Mouse (Mus musculus) layer of hippocampus, adult 11-12 months (tissue): Measurements from ENCODE around the gene Mak.
"Not testable (repeated sequence)": the region's sequence is repeated elsewhere in the genome, so short reads cannot be mapped to it uniquely, and the experiment has no call there.

Source experiments
- DNase-seq: peaks from one replicate; pipeline ENCODE4 v3.0.0; 2022; ENCODE audit warnings: low spot score

Gene Mak

DNA sequence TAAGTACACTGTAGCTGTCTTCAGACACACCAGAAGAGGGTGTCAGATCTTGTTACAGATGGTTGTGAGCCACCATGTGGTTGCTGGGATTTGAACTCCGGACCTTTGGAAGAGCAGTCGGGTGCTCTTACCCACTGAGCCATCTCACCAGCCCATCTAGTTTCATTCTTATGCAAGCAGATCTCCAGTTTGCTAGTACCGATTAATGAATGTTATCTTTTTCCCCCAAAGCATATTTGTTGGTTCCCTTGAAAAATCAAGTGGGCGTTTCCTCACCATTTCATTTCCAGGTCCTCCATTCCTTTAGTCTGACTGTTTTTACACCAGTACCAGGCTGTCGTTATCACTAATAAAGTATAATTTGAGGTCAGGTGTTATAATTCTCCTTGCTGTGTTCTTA, 81.0 kb downstream of the Mak start:
- DNase-seq: not testable (repeated sequence)

DNA sequence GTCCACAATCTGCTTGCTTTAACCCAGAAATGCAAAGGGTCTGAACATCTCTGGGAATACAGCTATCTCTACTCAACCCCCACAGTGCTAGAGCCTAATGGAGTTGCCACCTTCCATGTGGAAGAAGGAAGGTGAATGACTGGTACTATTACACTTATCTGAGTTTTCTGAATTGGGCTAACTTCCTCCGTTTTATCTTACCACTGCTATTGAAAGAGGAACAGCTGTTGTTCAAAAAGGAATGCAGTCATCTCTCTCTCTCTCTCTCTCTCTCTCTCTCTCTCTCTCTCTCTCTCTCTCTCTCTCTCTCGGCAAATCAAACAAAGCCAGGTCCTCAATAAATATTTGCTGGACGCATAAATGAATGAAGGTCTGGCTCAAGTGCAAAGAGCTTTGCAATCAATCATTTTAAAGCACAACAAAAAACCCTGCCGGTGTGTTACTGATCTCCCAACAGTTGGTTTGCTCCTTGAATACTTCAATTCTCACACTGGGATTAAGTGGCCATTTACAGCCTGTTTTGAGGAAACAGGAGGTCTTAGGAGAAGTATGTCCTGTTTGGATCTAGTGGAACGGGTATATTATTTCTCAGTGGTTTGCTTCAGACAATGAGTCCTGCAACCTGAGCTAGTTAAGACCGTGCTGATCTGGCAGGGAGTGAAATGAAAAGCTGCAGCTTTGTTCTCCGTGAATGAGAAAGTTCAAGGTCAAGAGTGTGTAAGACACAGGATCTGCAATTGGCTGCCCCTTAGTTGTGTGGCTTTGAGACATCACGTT, 84.8 kb downstream of the Mak start:
- DNase-seq: no peak

DNA sequence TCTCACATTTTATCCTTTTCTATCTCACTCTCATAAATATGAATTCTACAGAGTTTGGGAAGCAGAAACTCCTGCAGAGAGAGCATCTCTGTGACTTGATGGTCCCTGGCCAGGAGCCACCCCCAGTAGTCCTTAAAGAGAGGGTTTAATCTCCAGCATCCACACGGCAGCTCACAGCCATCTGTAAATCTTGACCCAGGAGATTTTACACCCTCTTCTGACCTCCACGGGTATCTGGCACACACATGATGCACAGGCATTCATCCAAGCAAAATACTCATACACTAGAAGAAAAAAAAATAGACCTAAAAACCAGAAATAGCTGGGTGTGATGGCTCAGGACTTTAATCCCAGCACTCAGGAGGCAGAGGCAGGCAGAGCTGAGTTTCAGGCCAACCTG, 91.1 kb downstream of the Mak start:
- no peak for DNase-seq

DNA sequence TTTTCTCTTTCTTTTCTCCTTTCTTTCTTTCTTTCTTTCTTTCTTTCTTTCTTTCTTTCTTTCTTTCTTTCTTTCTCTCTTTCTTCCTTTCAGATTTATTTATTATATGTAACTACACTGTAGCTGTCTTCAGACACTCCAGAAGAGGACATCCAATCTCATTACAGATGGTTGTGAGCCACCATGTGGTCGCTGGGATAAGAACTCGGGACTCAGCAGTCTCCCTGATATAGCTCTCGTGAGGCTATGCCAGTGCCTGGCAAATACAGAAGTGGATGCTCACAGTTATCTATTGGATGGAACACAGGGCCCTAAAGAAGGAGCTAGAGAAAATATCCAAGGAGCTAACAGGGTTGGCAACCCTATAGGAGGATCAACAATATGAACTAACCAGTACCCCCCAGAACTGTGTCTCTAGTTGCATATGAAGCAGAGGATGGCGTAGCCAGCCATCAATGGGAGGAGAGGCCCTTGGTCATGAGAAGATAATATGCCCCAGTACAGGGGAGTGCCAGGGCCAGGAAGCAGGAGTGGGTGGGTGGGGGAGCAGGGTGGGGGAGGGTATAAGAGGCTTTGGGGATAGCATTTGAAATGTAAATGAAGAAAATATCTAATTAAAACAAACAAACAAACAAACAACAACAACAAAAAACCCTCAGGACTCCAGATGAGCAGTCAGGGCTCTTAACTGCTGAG, 91.8 kb downstream of the Mak start:
- DNase-seq: not testable (repeated sequence)

DNA sequence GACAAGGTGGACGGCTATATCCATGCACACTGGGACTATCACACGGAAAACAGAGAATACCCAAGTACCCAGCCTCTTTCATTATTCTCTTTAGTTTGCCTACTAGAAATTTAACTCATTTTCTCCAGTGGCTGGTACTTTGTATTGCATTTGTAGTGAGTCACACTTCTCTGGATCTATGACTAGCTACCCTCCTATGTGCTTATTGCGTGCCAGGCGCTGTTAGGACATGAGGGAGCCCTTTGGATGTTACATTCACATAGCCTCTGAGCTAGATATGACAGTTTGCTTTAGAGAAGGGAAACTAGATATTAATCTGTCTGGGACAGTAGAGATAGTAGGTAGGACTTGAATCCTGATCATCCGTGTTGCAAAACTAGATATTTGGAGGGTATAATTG, 93.4 kb downstream of the Mak start:
- DNase-seq: no peak

DNA sequence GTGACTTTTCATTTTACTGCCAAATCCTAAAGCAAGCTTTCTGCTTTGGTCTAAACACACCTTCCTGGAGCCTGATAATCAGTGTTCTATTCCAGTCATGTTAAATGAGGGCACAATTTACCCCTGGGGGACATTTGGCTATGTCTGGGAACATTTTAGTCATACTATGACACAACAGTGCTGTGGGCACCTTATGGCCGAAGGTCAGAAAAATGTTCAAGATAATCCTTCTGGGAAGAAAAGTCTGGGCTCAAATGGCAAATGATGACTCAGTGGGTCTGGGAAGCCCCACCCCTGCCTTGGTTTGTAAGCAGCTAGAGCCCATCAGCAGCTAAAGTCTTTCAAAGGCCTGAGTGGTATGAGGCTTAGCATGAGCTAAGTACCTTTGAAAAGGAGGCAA, 96.7 kb downstream of the Mak start:
- DNase-seq: no peak

DNA sequence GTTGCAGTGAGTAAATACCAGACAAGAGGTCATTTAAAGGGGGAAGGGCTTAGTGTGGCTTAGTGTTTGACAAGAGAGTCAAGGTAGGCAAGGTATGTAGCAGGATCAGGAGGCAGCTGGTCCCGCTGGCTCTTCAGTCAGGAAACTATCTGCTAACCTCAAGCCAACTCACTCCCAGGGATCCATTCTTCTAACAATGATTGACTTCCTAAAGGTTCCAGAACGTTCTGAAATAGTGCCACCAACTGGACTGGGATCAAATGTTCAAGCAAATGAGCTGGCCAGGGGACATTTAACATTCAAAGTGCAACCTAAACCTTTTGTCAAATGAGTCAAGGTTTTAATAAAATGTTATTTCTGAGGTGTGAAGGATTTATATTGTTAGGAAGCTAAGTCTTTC, 100.2 kb downstream of the Mak start:
- no peak for DNase-seq

DNA sequence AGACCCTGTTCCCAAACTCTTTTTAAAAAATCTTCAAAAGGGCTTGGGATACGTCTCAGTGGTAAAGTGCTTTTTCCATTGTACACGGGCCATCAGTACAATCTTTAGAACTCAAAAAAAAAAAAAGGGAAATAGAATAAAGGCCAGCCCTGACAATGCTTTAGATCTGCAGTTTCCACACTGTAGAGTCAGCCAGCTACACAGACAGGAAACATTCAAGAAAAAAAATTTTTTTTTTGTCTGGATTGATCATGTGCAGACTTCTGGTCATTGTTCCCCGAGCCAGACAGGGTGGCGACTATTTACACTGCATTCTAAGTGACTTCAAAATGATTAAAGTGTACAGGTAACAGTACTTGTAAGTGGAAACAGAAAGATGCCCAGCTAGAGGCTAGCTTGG, 100.9 kb downstream of the Mak start:
- DNase-seq: no peak

DNA sequence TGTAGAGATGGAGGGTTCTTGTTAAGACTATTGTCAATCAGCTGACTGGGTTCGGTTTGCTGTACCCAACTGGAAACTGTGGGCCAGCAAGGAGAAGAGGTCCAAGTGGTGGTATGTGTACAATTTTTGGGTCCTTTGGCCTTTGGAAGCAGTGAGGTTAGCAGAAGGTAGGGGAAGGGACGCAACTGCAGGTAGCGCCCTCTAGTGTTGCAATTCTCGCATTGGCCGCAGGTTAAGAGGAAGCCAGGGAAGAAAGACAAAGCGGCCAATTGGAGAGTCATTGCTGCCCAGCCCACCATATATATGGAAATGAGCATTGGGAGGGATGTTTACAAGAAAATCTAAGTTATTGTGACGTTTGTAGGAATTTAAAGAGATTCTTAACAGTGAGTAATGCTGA, 101.9 kb downstream of the Mak start:
- DNase-seq: peak; percentile 62
